Mouse (Mus musculus) embryo, embryonic 10 days (tissue): ENCODE measurements around the gene Ss18l2.

Experiments
- DNase-seq: peaks from one replicate; pipeline ENCODE4 v3.0.0-alpha.2; 2015; ENCODE audit warnings: low spot score

Gene Ss18l2

DNA sequence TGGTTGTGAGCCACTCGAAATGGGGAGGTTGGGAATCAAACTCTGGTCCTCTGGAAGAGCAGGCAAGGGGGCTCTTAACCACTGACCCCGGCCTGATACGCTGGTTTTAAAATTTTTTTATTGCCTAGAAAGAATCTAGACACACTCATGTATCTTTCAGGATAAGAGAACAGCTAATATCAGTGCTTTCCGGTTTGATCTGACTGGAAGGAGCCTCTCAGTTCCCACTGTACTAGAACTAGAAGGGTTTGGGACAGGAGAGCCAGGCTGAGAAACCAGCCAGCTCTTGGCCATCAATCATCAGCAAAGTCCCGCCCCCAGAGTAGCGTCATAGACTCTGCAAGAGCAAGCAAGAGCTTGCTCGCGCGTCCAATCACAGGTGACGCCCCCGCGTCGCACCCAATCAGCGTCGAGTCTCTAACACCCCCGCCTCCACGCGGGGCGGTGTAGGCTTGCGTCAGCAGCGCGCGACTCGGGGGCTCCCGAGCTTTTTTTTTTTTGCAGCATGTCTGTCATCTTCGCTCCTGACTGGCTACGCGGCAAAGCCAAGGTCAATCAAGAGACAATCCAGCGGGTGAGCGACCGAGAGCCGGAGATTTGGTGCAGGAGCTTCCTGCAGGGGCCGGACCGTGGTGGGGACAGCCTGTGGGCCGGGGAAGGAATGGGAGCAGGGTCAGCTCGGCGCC lies at the start of gene Ss18l2:
Ss18l2 (plus strand) TSS at position 432 of the 686 bp plus-strand sequence.
- peak; percentile 99 for DNase-seq

DNA sequence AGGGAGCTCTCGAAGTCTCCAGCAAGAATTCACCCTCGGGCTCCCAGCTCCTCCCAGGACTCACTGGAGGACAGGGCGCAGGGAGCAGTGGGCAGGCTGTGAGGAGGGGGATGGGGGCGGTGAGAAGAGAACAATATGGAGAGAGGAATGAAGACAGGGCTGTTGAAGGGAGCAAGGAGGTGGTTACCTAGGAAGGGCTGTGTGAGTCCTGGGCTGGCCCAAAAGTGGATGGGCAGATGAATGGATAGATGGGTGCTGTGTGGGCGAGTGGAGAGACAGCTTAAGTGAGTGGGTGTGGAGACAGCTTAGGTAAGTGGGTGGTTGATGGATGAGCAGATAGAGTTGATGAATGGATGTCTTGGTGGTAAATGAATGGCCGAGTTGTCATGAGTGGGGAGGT lies 46.7 kb upstream of the Ss18l2 start:
- no peak for DNase-seq

DNA sequence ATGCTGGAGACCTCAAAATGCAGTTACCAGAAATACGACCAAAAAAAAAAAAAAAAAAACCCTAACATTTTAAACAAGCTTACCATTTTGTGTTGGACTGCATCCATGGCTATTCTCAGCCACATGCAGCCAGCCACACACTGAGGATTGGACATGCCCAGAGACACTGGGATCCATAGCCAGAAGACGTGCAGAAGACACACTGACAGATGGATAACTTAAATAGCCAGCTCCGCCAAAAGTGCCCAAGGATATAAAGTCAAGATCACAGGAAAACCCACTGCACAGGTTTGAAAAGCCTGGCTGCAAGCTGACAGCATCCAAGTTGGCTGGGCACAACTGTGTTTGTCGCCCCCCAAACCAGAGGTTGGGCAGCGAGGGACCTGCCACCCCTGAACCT lies 46.0 kb upstream of the Ss18l2 start:
- DNase-seq: no peak

DNA sequence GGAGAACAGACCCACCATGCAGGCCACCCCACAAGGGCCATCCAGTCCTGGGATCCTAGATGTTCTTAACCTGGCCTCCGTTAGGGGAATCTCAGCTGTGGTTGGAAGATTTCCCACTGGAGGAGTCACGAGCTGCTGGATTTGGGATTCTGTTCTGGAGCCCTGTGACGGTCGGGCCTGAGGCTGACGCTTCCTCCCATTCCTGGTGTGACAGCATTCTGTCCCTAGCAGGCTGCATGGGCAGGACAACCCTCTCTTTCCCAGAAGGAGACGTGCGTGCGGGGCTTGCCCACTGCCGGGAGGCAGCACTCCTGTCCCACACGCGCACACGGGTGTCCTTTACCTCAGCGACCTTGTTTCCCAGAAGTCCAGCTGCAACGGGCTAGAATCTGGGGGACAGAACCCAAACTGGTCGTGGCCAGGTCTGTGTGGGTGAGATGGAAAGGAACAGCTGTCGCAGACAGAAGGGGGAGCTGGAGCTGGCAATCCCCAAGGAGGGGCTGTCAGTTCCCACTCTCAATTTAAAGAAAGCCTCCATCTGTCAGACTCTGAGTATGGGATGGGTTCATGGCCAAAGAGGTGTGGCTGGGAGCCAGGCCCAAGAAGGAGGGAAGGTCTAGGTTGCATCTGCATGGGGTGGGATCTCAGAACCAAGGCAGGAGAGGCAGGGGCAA lies 43.0 kb upstream of the Ss18l2 start:
- no peak for DNase-seq

DNA sequence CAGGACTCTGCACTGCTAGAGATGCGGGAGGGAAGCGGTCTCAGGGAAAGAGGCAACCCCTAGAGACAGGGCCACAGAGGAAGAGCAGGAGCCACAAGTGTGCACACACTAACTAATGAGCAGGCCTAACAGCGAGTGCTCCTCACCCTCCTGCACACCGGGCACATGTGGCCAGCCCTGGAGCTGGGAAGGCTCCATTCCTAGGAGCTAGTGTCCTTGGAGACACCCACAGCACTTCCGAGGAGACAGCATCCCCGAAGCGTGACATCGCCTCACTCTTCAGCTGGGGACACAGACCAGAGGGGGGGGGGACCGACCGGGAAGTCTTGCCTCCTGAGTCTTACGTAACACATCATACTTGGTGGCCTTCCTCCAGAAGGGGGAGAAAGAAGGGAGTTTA lies 42.3 kb upstream of the Ss18l2 start:
- no peak for DNase-seq

DNA sequence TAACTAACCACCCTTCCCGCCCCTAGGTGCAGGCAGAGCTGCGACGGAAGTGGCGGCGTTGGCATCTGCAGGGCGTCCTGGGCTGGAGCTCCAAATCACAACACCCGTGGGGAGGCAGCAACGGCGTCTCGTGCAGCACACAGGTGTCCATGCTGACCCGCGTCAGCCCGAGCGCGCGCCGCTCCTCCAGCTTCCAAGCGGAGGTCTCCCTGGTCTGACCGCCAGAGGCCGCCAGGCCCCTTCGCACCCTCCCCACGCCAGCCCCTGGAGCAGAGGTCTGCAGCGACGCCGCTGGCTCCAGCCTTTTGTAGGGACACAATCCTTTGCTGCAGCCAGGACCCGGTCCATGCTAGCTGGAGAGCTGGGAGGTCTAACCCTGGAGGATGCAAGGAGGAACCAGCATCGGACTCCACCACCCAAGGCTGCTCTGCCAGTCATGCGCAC lies 40.8 kb upstream of the Ss18l2 start:
- peak; percentile 86 for DNase-seq

DNA sequence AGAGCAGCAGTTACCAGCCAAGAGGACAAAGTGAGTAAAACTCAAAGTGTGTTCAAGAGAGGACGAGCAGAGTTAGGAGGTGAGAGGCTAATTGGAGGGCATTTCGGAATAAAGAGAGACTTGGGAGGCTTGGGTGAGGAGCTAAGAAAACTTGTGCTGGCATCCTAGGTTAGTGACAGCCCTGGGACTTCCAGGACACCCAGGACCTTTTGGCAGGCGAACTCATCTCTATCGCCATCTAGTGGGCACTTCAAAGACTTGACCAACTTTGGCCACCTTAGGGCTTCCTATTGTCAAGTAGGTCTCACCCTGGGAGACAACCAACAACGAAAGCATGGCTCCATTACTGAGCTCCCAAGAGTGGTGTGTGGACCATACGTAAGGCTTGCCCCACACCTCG lies 38.8 kb upstream of the Ss18l2 start:
- DNase-seq: peak; percentile 86

DNA sequence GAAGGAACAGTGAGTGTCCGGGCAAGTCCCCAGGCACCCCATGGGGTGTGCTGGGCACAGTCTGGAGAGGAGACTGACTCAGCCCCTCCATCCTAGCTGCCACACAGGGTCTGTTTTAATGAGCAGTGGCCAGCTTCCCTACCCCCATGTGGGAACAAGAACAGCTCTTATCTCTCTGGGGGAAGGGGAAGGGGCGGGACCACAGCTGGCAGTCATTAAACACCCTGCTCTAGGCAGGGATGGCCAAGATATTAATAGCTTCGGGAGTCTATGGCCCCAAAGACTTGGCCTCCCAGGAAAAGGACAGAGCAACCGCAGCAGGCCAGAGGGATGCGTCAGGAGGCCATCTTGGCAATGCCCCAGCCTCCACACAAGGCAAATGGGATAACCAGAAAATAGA lies 37.8 kb upstream of the Ss18l2 start:
- DNase-seq: no peak

DNA sequence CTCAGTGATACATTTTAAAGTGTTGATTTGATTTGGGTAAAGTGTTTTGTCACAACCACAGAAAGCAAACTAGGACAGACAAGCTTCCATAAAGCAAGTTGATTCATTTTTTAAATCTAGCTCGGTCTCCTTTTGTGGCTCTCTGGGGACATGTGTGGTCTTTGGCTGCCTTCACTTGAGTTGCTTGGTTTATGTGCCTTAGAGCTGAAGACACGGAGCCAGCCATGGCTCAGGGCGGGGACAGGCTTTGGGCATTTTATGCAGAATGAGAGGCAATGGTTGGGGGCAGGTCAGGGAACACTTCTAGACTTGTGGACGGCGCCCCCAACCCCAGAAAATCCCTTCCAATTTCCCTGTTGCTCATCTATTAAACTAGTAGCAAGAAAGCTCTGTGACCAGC lies 36.4 kb upstream of the Ss18l2 start:
- DNase-seq: no peak

DNA sequence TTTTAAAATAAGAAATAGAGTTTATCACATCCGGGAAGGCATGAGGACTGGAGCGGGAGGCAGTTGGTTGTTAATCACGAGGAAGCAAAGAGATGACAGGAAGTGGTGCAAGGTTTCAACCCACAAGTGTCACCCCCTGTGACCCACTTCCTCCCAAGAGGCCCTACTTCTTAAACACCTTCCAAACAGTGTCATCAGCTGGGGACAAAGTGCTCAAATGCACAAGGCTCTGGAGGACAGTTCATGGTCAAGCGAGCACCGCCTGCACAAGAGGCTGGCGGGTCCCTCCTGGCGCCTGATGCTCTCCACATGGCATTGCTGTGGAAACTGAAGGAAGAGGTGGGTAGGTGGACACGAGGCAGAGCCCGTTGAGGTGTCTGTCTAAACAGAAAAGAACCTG lies 35.1 kb upstream of the Ss18l2 start:
- DNase-seq: no peak

DNA sequence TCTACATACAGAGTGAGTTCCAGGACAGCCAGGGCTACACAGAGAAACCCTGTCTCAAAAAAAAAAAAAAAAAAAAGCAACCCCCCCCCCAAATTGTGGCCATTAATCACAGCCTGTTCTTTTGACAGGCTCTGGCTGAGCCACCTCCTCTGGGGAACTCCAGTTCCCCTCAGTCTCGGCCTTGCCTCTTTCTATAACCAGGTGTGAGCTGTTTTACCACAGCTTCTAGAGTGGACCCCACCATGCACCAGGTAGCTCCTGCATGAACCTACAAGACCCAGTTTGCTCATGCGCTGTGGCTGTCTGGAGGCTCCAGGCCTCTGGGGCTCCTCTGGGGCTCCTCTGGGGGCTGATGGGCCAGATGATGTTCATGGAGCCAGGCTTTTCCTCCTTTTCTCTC lies 34.6 kb upstream of the Ss18l2 start:
- no peak for DNase-seq

DNA sequence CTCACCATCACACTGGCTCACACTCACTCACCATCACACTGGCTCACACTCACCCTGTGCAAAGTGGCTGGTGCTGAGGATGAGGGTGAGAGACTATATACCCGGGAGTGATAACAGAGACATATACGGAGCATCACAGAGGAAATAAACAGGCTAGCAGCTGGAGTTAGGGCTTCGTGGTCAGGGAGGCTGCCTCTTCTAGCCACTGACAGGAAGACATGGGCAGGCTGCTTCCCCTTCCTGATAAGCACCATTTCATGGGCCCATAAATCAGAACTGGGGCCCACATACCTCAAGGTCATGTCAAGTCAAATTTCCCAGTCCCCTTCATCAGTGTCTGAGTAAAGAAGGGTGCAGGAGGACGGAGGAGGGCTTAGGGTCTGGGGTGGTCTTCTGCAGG lies 33.1 kb upstream of the Ss18l2 start:
- no peak for DNase-seq

DNA sequence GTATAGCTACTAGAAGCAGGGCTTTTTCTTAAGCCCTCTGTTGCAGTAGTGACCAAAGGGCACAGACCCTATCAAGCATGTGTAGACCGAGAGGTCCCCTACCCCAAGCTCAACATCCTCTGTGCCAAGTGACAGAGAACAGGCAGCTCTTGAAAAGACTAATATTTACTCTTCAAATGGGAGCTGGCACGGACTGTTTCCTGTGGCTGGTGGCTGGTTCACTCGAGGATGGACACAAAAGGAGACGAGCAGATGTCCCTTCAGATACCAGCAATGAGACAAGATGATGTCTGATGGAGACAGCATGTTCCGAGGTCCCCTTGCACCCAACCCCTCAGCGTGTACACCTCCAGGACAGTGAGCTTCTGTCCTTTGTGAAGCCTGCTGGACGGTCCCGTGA lies 32.7 kb upstream of the Ss18l2 start:
- no peak for DNase-seq

DNA sequence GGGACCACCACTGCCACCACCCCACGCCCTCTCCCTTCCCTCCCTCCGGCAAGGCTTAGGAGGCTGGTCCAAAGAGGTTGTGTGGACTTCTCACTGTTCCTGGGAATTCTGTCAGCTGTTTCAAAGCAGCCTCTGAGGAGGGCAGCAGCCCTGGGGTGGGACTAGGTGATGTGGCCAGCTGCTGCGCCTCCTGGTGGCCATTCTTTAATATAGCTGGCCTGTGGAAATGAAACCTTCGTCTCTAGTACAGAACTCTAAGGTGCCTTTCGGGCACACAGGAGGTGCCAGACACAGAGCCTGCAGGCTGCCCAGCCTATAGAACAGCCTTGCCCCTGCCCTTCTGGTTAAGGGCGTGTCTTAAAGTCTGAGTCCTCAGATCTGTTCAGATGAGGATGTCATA lies 30.6 kb upstream of the Ss18l2 start:
- DNase-seq: peak; percentile 85

DNA sequence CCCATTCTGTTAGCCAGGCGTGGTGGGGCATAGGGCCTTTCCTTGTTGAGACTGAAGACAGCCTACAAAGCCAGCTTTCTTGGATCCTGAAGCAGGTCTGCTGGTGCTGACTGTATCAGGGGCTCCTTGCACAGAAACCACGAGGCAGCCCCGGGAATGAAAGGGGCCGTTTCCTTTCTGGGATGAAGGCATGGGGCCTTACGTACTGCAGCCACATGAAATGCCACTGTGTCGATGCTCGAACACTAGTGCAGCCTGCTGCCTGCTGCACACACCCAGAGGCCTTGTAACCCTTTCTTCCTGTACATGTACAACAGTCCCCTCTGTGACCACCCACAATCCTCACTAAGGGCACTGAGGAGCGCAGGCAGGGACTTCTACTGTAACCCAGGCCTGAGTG lies 28.9 kb upstream of the Ss18l2 start:
- DNase-seq: no peak

DNA sequence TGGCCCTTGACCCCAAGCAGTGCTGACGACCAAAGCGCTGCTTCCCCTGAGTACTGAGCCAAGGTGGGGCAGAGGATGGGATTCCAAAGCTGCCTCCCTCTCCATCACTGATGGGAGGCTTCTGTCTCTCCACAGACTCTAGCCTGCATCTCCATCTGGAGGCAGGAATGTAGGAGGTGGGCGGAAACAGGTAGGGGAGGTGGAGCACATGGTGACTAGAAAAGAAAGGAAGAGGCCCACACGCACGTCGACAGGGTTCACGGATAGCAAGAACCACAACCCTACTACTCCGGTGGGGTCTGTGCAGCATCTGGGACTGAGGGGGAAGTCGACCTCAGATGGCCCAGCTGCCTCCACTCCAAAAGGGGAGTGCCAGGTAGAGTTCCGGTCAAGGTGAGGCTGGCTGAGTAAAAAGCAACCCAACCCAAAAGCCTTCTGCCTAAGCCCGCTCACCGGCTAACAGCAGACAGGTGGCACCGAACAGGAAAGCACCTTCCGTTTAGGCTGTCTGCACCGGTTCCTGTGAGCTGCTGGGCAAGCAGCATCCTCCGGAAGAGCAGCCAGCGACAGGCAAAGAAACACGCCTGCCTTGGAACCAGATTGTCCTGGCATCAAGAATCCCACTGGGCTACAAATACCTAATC lies 28.0 kb upstream of the Ss18l2 start:
- DNase-seq: no peak

DNA sequence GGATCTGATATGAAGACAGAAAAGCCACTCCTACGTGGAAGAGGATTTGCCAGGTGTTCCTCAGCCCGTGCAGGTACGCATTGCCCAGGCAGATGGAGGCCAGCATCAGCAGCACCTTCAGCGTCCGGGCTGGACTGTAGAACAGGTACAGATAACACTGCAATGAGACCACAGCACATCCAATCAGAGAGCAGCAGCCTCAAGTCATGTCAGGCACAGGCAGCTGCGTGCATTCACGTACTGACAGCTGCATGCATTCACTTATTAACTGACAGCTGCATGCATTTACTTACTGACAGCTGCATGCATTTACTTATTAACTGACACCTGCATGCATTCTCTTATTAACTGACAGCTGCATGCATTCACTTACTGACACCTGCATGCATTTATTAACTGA lies 25.4 kb upstream of the Ss18l2 start:
- no peak for DNase-seq

DNA sequence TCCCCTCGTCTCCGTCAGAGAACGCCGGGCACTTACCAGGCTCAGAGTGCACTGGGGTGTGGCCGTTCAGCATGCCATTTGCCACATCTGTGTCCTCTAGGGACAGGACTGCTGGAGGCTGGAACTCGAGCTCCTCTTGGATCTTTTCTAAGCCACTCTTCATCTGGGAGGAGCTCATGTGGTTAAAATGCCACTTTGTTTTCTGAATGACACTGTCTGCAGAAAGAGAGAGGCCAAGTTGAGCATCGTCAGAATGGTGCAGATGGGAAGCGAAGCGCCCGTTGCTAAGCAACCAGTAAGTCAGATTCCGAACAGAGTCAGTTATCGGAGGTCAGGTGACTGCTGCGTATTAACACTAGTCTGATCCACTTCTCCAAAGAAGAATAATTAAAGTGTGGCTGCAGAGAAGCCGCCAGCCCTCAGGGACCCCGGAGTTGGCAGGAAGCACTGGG lies 19.9 kb upstream of the Ss18l2 start:
- DNase-seq: no peak

DNA sequence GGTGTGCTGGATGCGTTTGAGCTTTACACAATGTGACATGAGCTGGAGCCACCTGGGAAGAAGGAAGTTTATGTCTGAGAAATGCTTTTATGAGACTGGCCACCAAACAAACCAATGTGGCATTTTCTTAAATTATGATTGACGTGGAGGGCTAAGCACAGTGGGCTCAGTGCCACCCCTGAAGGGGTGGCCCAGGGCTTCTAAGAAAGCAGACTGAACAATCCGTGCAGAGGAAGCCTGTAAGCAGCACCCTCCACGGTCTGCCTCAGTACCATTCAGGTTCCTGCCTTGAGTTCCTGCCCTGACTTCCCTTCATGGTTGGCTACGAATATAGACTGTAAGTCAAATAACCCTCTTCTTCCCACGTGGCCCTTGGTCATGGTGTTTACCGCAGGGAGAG lies 19.4 kb upstream of the Ss18l2 start:
- DNase-seq: no peak

DNA sequence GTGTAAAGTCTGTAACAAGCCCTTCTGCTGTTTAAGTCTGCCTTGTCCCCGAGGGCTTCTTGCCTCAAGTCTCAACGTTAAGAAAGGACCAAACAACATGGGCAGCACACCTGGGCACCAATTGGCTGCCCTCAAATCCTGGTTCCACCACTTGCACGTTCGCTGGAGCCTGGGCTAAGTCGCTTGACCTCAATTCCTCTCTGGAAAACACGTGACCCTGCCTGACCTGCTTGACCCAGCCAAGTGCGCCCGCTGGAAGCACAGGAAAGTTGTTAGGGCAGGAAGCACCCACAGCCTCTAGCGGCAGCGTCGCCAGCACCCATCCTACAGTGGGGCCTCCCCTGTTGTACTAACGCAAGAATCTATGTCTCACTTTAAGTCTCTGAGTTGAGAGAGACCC lies 15.4 kb upstream of the Ss18l2 start:
- no peak for DNase-seq

DNA sequence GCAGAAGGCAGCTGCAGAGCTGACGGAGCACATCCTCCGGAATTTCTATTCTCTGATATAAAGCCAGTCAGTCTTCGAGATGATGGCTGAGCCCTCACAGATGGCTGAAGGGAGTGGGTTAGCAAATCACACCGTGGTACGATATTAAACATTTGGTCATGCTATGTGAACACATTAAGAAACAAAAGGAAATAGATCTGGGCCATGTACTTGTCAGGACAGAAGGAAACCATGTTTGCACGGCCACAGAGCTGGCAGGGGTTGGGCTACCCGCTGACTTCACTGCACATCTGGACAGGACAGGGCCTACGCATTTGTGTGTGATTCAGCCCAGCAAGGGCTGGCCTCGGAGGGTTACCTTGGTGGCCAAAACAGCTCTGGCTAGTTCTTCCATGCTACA lies 13.5 kb upstream of the Ss18l2 start:
- no peak for DNase-seq

DNA sequence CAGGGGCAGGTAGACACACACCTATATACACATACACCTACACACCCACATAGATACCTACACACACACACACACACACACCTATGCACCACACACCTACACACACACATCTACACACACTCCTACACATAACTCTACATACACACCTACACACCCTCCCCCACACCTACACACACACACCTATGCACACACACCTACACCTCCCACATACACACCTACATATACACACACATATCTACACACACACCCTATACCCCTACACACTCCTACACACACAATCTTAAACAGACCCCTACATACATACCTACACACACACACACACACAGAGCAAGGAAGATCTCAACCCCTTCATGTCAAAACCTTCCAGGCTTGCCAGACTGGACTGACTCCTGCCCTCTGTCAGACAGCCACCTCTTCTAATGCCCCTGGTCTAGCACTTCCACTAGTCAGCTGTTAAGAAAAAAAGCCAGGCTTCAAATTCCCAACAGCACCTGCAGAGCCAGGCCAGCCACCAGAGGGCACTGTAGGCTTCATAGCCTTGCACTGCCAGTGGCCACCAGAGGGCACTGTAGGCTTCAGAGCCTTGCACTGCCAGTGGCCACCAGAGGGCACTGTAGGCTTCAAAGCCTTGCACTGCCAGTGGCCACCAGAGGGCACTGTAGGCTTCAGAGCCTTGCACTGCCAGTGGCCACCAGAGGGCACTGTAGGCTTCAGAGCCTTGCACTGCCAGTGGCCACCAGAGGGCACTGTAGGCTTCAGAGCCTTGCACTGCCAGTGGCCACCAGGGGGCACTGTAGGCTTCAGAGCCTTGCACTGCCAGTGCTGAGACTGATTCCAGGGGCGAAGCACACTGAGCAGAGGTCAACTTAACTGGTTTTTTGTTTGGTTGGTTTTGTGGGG lies 12.7 kb upstream of the Ss18l2 start:
- DNase-seq: no peak
